Mouse (Mus musculus) kidney, embryonic 16.5 days (tissue): Measurements from ENCODE around the gene Dscam. TPM values are rescaled to one million over a fixed set of nuclear protein-coding genes. Genes with fewer than 3 reads are reported as not detected.

Source experiments
- ATAC-seq: fragments of 200-750 bp; cut with Nextera tagmentation; 2 replicates; pipeline ENCODE4 v1.8.0; 2017; ENCODE audit warnings: moderate TSS enrichment; ENCODE audit not compliant: low FRiP score, low TSS enrichment
- H3K27ac ChIP-seq: fragments of 300-500 bp; sonication (generic); 2 replicates; pipeline ENCODE4 v1.5.1; 2014; ENCODE audit warnings: low read length
- H3K27me3 ChIP-seq: fragments of 300-500 bp; sonication (generic); 2 replicates; pipeline ENCODE4 v1.6.1; 2014; ENCODE audit warnings: low read length, control low read depth, mixed read lengths; ENCODE audit not compliant: insufficient read depth
- H3K36me3 ChIP-seq: fragments of 300-500 bp; sonication (generic); 2 replicates; pipeline ENCODE4 v1.6.1; 2014; ENCODE audit warnings: low read length, control low read depth, mixed read lengths; ENCODE audit not compliant: insufficient read depth
- H3K4me1 ChIP-seq: fragments of 300-500 bp; sonication (generic); 2 replicates; pipeline ENCODE4 v1.6.1; 2014; ENCODE audit warnings: low read length, control low read depth, mixed read lengths; ENCODE audit not compliant: insufficient read depth
- H3K4me2 ChIP-seq: fragments of 300-500 bp; sonication (generic); replicated peaks from 2 replicates; pipeline ENCODE4 v1.6.1; 2014; ENCODE audit warnings: low read depth, low read length
- H3K4me3 ChIP-seq: fragments of 300-500 bp; sonication (generic); 2 replicates; pipeline ENCODE4 v1.5.1; 2014; ENCODE audit warnings: mild to moderate bottlenecking, low read length
- H3K9ac ChIP-seq: fragments of 300-500 bp; sonication (generic); replicated peaks from 2 replicates; pipeline ENCODE4 v1.6.1; 2014; ENCODE audit warnings: low read length
- H3K9me3 ChIP-seq: fragments of 300-500 bp; sonication (generic); 2 replicates; pipeline ENCODE4 v1.6.1; 2016; ENCODE audit warnings: low read length, control low read depth
- WGBS: fragments of 180-500 bp; shearing (Covaris S2); extraction: QIAGEN DNeasy Blood & Tissue Kit; methylation state at CpG from one replicate; pipeline ENCODE4 v1.1.7; 2014; 5-methylcytosine and 5-hydroxymethylcytosine counted together
- polyA plus RNA-seq: library from polyadenylated mRNA; unstranded; fragments of >200 nt; fragmentation: Nextera tagmentation; extraction: Ambion mirVana; gene quantifications from 2 replicates; pipeline ENCODE4 v1.2.1, GENCODE M21; 2015

The Dscam gene
- polyA plus RNA-seq, 1 experiment from 2014 or later: 0.04 TPM

GRCm38 (mm10) chr16:96779021-96779420 lies 391.5 kb downstream of the Dscam start:
- H3K27ac ChIP-seq: no peak overlapping the region
- H3K27me3 ChIP-seq: no peaks in the 10 kb centered on the region
- H3K9me3 ChIP-seq: no peaks in the 10 kb centered on the region
- ATAC-seq: no peak
- 66% methylated on average over 5 of the region's 5 CpGs for WGBS
- no peak overlapping the region for H3K4me3 ChIP-seq
- no peak overlapping the region for H3K4me2 ChIP-seq
- H3K4me1 ChIP-seq: no peaks in the 10 kb centered on the region
- no peaks in the 10 kb centered on the region for H3K36me3 ChIP-seq
- no peak overlapping the region for H3K9ac ChIP-seq

GRCm38 (mm10) chr16:96774245-96774644 lies 396.3 kb downstream of the Dscam start:
- Histone ChIP-seq H3K36me3 (no peaks in the 10 kb centered on the region), H3K9me3 (no peaks in the 10 kb centered on the region), H3K4me1 (no peaks in the 10 kb centered on the region), H3K4me2 (no peak overlapping the region), H3K27me3 (no peaks in the 10 kb centered on the region), H3K4me3 (no peak overlapping the region), H3K27ac (no peak overlapping the region), H3K9ac (no peak overlapping the region)
- 98% methylated on average over 1 of the region's 1 CpGs for WGBS
- ATAC-seq: no peak

GRCm38 (mm10) chr16:96767985-96768384 lies 402.6 kb downstream of the Dscam start:
- H3K36me3 ChIP-seq: no peaks in the 10 kb centered on the region
- no peaks in the 10 kb centered on the region for H3K27me3 ChIP-seq
- no peak for ATAC-seq
- H3K4me2 ChIP-seq: no peak overlapping the region
- no peak overlapping the region for H3K9ac ChIP-seq
- no peak overlapping the region for H3K27ac ChIP-seq
- H3K9me3 ChIP-seq: no peaks in the 10 kb centered on the region
- WGBS: 68% methylated on average over 3 of the region's 3 CpGs
- H3K4me1 ChIP-seq: no peaks in the 10 kb centered on the region
- no peak overlapping the region for H3K4me3 ChIP-seq

- H3K4me3 ChIP-seq: no peak overlapping the region
- H3K27me3 ChIP-seq: no peaks in the 10 kb centered on the region
- H3K27ac ChIP-seq: no peak overlapping the region
- ATAC-seq: no peak
- H3K4me1 ChIP-seq: no peaks in the 10 kb centered on the region
- H3K36me3 ChIP-seq: no peaks in the 10 kb centered on the region
- 49% methylated on average over 4 of the region's 4 CpGs for WGBS
- no peak overlapping the region for H3K9ac ChIP-seq
- H3K9me3 ChIP-seq: no peaks in the 10 kb centered on the region
- H3K4me2 ChIP-seq: no peak overlapping the region
Measured at GRCm38 (mm10) chr16:96767508-96767907, 403.0 kb downstream of the Dscam start.

- H3K4me2 ChIP-seq: no peak overlapping the region
- no peak for ATAC-seq
- 34% methylated on average over 12 of the region's 12 CpGs for WGBS
Measured at GRCm38 (mm10) chr16:96761225-96761624, 409.3 kb downstream of the Dscam start.

GRCm38 (mm10) chr16:96759081-96759603 lies 411.4 kb downstream of the Dscam start:
- no peak overlapping the region for H3K27ac ChIP-seq
- H3K36me3 ChIP-seq: no peaks in the 10 kb centered on the region
- no peaks in the 10 kb centered on the region for H3K4me1 ChIP-seq
- ATAC-seq: no peak
- H3K9me3 ChIP-seq: no peaks in the 10 kb centered on the region
- H3K27me3 ChIP-seq: no peaks in the 10 kb centered on the region
- no peak overlapping the region for H3K4me3 ChIP-seq
- no peak overlapping the region for H3K9ac ChIP-seq
- no peak overlapping the region for H3K4me2 ChIP-seq
- 58% methylated on average over 5 of the region's 5 CpGs for WGBS

More at GRCm38 (mm10) chr16:96761225-96761624, 409.3 kb downstream of the Dscam start:
- H3K4me1 ChIP-seq: no peaks in the 10 kb centered on the region
- no peaks in the 10 kb centered on the region for H3K36me3 ChIP-seq
- H3K4me3 ChIP-seq: no peak overlapping the region
- H3K27ac ChIP-seq: no peak overlapping the region
- H3K9ac ChIP-seq: no peak overlapping the region
- H3K27me3 ChIP-seq: no peaks in the 10 kb centered on the region
- no peaks in the 10 kb centered on the region for H3K9me3 ChIP-seq

- H3K9me3 ChIP-seq: no peaks in the 10 kb centered on the region
- ATAC-seq: no peak
- H3K4me2 ChIP-seq: no peak overlapping the region
- no peaks in the 10 kb centered on the region for H3K27me3 ChIP-seq
- 67% methylated on average over 3 of the region's 3 CpGs for WGBS
- H3K27ac ChIP-seq: no peak overlapping the region
- no peaks in the 10 kb centered on the region for H3K4me1 ChIP-seq
- no peak overlapping the region for H3K4me3 ChIP-seq
- H3K36me3 ChIP-seq: no peaks in the 10 kb centered on the region
- H3K9ac ChIP-seq: no peak overlapping the region
Measured at GRCm38 (mm10) chr16:96758381-96758780, 412.2 kb downstream of the Dscam start.

- no peaks in the 10 kb centered on the region for H3K4me1 ChIP-seq
- no peak overlapping the region for H3K4me2 ChIP-seq
- H3K27ac ChIP-seq: no peak overlapping the region
- ATAC-seq: no peak
- H3K4me3 ChIP-seq: no peak overlapping the region
- H3K27me3 ChIP-seq: no peaks in the 10 kb centered on the region
- no peaks in the 10 kb centered on the region for H3K36me3 ChIP-seq
- 2% methylated on average over 9 of the region's 9 CpGs for WGBS
- no peaks in the 10 kb centered on the region for H3K9me3 ChIP-seq
- H3K9ac ChIP-seq: no peak overlapping the region
Measured at GRCm38 (mm10) chr16:96757588-96758313, 412.8 kb downstream of the Dscam start.

GRCm38 (mm10) chr16:96756994-96757393 lies 413.6 kb downstream of the Dscam start:
- 16% methylated on average over 7 of the region's 7 CpGs for WGBS
- Histone ChIP-seq H3K27ac (no peak overlapping the region), H3K4me1 (no peaks in the 10 kb centered on the region), H3K4me2 (no peak overlapping the region), H3K27me3 (no peaks in the 10 kb centered on the region), H3K36me3 (no peaks in the 10 kb centered on the region), H3K9ac (no peak overlapping the region), H3K4me3 (no peak overlapping the region), H3K9me3 (no peaks in the 10 kb centered on the region)
- no peak for ATAC-seq

GRCm38 (mm10) chr16:96754971-96755504 lies 415.5 kb downstream of the Dscam start:
- Histone ChIP-seq H3K36me3 (no peaks in the 10 kb centered on the region), H3K4me2 (no peak overlapping the region), H3K27ac (no peak overlapping the region), H3K4me3 (no peak overlapping the region), H3K4me1 (no peaks in the 10 kb centered on the region), H3K9me3 (no peaks in the 10 kb centered on the region), H3K9ac (no peak overlapping the region), H3K27me3 (no peaks in the 10 kb centered on the region)
- 77% methylated on average over 6 of the region's 6 CpGs for WGBS
- no peak for ATAC-seq
